Mouse (Mus musculus): ENCODE measurements around the gene Mpv17l2.

DNA sequence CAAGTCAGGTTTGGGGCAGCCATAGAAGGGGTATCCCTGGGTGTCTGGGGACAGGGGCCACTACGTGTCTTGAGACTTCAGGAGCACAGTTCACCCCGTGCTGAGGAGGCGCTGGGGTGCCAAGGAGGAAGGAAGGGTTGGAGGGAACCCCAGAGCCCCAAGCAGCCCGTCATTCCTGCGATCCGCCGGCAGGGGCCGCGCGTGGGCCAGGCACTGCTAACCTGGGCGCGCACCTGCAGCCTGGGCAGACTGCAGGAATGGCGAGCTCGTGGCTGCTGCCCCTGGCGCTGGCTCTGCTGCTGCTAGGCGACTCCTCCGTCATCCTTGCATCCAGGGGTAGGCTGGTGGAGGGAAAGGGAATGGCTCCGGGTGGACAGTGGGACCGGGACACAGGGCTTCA, 42.4 kb downstream of the Mpv17l2 start, which contains the start of gene Gm3336:
- TF ChIP-seq GATA1 (IDR thresholded peaks at IDR 0.05; ENCODE audit: borderline replicate concordance, low read length): no peak
- no peak for TF ChIP-seq FLI1 (IDR thresholded peaks at IDR 0.05; ENCODE audit: low read length)

All from megakaryocyte, embryonic 14.5 days (primary cell).